Mouse (Mus musculus): ENCODE measurements around the gene Atp1a1. TPM values are rescaled to one million over a fixed set of nuclear protein-coding genes. Genes with fewer than 3 reads are reported as not detected.
A peak's percentile ranks its signal among the peaks of the same experiment; 100 is the strongest.

Gene Atp1a1
- total RNA-seq, 2 experiments from 2014 or later, result 455 to 471 TPM

- no peak for DNase-seq (ENCODE audit: low spot score in 2 of 2)
Measured at GRCm38 (mm10) chr3:101615856-101616255, 11.4 kb upstream of the Atp1a1 start.

DNA sequence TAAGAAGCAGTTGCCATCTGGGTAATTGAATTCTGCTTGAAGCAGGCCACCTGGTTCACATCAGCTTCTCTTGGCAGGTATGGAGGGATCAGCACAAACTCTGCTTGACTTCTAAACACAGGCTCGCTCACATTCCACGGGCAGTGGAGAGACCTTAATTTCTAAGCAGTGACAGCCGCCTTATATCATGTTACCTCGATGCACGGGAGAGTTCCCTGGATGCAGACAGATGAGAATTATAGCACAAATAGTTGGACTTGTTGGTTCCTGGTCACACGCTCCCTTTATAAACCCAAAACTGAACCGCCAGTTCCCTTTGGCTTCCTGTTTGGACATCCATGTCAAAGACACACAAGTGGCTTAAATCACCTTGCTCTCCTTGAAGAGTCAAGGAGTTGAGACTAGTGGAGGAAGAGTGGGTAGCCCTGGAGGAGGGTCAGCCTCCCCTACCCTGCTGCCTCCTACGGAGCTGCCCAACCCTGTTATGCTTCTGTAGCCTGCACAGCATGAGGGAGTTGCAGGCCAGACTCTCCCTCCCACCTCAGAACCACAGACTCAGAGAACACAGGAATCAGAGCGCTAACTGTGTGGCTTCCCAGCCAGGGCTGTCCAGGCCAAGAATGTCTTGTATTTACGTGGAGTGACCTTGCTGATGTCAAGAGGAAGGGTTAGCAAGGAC lies 7.5 kb upstream of the Atp1a1 start:
- DNase-seq (ENCODE audit: low spot score in 2 of 2), result no peak

DNA sequence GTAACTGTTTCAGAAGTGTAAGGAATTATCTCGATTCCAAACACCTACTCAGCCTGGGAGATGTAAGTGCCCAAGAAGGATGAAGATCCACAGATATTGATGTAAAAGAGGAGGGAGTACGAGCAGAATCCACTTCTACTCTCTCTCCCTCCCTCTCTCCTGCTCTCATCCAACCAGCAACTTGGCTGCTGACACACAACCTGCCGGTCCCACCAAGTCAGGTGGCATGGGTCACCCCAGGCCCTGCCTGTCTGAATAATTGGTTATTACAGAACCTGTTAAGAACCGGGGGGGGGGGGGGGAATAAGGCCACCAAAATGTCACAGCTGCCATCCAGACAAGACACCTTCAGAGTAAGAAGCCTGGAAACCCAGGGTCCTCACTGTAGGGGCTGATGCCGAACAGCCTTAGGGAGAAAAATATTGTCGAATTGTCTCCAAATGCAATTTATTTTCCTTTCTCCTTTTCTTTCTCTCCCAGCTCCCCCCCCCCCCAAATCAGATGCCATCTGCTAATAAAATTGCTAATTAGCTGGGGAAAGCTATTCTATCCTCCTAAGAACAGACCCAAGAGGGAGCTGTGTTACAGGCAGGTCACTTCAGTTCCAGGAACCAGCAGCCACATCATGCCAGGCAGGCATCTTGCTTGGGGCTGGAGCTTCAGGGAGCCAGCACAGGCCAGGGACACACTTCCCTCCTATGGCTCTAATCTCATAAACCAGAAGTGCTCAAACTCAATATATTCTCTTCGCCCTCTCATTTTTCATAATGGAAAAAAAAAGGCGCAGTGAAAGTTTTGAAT lies 6.7 kb upstream of the Atp1a1 start:
- no peak for DNase-seq (ENCODE audit: low spot score in 2 of 2)

DNA sequence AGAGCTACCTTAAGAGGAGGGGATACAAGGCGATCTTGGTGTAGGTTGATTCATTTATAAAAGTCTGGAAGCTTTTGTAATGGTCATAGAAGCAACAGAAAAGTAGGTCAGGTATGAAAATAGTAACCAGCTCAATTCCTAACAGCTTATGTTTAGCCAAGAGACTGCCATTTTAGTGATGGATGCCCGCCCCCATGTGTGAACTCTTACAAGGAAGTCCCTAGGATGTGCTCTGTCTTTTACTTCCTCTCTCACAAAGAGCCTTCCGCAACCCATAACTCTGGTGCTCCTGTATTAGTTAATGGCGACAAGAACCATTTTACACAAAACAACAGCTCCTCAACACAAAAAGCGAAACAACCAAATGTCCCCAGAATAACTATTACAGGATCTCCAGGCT lies 4.8 kb upstream of the Atp1a1 start:
- no peak for DNase-seq (ENCODE audit: low spot score in 2 of 2)

DNA sequence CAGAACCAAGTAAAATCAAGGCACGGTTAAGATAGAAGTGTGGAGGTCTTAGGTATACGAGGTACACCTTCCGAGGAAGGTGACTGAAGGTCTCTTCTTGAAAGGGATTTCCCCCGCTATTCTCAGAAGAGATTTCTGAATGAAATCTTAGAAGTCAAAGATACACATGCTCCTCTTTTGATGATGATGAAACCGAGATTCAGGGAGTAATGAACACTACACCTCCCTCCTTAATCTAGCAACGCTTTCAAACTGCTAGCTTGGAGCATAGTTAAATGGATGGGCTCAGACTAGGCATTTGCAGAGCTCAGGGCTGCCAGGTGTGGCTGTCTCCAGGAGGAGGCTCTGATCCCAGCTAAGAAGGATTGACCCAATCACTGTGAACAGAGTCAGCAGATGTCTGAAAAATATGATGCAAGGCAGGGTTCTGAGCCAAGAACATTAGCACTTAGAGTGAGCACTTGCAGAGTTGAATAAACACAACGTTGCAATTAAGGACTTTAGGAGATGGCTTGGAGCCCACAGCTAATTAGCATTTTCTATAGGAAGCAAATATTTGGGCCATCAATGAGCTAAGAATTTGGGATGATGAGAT lies 2.5 kb upstream of the Atp1a1 start:
- no peak for DNase-seq (ENCODE audit: low spot score in 2 of 2)

DNA sequence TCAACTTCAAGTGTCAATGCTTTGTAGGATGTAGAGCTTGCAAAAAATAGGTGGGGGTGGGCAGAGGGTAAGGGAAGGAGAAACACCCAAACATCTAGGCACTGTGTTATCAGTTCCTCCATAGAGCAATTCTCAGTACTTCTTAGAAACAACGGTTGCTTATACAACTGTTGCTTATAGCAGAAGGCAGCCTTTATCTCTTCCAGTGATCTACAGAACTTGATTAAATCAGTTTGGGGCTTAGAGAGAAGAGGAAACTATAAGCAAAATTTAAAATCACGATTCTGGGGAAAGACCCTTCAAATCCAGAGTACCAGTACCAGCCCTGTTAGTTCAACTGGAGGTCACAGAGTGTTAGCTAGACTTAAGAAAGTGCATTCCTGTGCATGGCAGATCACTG lies 1.2 kb upstream of the Atp1a1 start:
- no peak for DNase-seq (ENCODE audit: low spot score in 2 of 2)

DNA sequence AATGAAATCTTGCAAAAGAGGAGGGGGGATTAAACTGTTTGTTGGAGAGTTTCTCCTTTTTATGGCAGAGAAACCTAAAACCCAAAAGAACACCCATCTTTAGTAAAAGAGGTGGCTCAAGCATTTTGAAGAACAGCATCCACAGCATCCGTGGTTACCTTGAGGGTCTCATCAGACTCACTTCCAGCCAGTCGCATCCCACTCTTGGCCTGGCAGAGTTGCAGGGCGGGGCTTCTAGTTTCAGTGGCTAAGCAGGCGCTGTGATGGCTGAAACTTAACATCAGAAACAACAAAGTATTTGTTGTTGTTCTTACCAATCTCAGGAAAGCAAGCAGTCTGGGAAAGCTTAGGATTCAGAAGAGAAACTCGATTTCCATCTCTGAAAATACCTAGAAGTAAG lies 807 bp upstream of the Atp1a1 start:
- DNase-seq (ENCODE audit: low spot score in 2 of 2), result no peak

- DNase-seq (ENCODE audit: low spot score in 2 of 2), result peak; percentile 71 to 76
Measured at GRCm38 (mm10) chr3:101603661-101604549, 579 bp downstream of the Atp1a1 start.

DNA sequence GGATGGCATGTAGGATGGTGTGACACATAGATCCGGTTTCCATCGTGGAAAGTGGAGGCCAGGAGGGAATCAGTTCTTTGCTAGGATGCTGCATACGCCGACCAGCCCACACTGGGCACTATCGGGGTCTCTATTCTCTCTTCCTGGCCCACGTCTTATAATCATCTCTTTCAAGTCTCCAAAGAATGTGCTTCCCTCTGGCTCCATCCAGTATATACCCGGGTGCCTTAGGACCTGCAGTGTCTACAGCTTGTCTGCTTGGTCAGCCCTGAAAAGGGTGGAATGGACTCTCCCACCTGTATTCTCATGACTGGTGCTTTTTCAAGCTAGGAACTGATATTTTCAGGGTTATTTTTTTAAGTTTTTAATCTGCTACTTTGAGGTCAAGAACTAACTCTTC lies 1.3 kb downstream of the Atp1a1 start:
- no peak for DNase-seq (ENCODE audit: low spot score in 2 of 2)

DNA sequence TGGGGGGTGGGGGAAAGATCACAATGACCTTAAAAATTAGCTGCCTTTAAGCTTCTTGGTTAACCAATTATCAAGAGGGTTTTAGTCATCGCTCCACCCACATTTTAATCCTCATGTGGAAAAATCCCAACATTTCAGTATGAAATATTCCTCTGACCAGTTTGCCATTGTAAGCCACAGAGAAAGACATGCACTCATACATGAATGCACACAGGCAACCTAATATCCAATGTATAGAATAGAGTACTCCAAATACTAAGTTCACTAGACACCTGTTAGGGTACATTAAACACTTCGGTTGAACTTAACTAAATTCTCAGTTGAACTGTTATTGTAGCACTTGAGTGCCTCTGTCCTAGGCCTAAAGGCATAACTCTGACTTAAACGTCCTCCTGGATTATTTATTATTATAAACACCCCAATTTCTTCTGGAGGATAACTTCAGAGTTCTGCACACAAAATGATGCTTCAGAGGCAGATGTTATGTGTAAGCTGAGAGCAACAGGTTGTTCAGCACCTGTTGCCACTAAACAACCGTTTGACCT lies 1.9 kb downstream of the Atp1a1 start:
- DNase-seq (ENCODE audit: low spot score in 2 of 2), result no peak

GRCm38 (mm10) chr3:101601687-101602086 lies 2.8 kb downstream of the Atp1a1 start:
- no peak for DNase-seq (ENCODE audit: low spot score in 2 of 2)

- DNase-seq (ENCODE audit: low spot score in 2 of 2), result no peak
Measured at GRCm38 (mm10) chr3:101601003-101601525, 3.4 kb downstream of the Atp1a1 start.

- no peak for DNase-seq (ENCODE audit: low spot score in 2 of 2)
Measured at GRCm38 (mm10) chr3:101599920-101600741, 4.4 kb downstream of the Atp1a1 start.

- DNase-seq (ENCODE audit: low spot score in 2 of 2), result no peak
Measured at GRCm38 (mm10) chr3:101599191-101599919, 5.1 kb downstream of the Atp1a1 start.

GRCm38 (mm10) chr3:101598231-101598905 lies 6.1 kb downstream of the Atp1a1 start:
- peak in 1 of 2 experiments; percentile 72 for DNase-seq (ENCODE audit: low spot score in 2 of 2)

GRCm38 (mm10) chr3:101597317-101598096 lies 7.0 kb downstream of the Atp1a1 start:
- no peak for DNase-seq (ENCODE audit: low spot score in 2 of 2)

DNA sequence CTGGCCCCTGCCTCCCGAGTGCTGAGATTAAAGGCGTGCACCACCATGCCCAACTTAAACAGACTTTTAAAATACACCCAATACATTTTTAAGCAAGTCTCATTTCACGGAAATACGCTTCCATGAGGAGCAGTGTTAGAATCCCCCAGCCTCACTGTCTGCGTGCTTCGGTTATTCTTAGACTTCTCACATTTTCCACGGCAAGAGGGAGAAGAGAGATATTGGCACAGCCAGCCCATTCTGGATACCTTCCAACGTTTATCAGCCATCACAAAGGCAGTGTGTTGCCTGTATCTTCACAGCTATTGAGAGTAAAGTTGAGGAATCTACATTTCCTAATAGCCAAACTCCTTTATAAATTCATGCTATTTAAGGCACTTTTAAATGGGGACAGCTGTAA lies 7.8 kb downstream of the Atp1a1 start:
- DNase-seq (ENCODE audit: low spot score in 2 of 2), result peak in 1 of 2 experiments; percentile 52
